Mouse (Mus musculus): Measurements from ENCODE around the gene Gm35549. TPM values are rescaled to one million over a fixed set of nuclear protein-coding genes. Genes with fewer than 3 reads are reported as not detected.
"Not testable (repeated sequence)": the region's sequence is repeated elsewhere in the genome, so short reads cannot be mapped to it uniquely, and the experiment has no call there.

Gm35549 gene
- total RNA-seq (2021), result not detected
- long read RNA-seq, experiment 1, result 0 reads
- long read RNA-seq, experiment 2, result 0 reads

GRCm38 (mm10) chr9:122843760-122844159, at the start of gene Gm35549:
TSS of gene Gm35549 (minus strand) at chr9:122844035.
- intact Hi-C loops (cut with DNase I), result no loop called here
- DNase-seq (ENCODE audit: low spot score in 2 of 2), result no peak

- intact Hi-C loops (cut with DNase I), result no loop called here
These were observed 42.7 kb upstream of the Gm35549 start for GRCm38 (mm10) chr9:122886372-122887179.

GRCm38 (mm10) chr9:122885385-122885784, 41.5 kb upstream of the Gm35549 start, which contains the start of gene Zkscan7:
TSS of gene Zkscan7 (plus strand) at chr9:122885685.
- intact Hi-C loops (cut with DNase I), result no loop called here

More at GRCm38 (mm10) chr9:122886372-122887179, 42.7 kb upstream of the Gm35549 start:
- DNase-seq (ENCODE audit: low spot score in 2 of 2), result peak; percentile 71 to 74

GRCm38 (mm10) chr9:122875145-122875544, 31.3 kb upstream of the Gm35549 start:
- no peak for DNase-seq (ENCODE audit: low spot score in 2 of 2)
- intact Hi-C loops (cut with DNase I), result no loop called here

More at GRCm38 (mm10) chr9:122885385-122885784, 41.5 kb upstream of the Gm35549 start, which contains the start of gene Zkscan7:
- DNase-seq (ENCODE audit: low spot score in 2 of 2), result no peak

- no peak for DNase-seq (ENCODE audit: low spot score in 2 of 2)
- intact Hi-C loops (cut with DNase I), result no loop called here
These were observed 30.8 kb upstream of the Gm35549 start for GRCm38 (mm10) chr9:122874653-122875052.

GRCm38 (mm10) chr9:122872595-122872994, 28.8 kb upstream of the Gm35549 start:
- intact Hi-C loops (cut with DNase I), result no loop called here
- no peak for DNase-seq (ENCODE audit: low spot score in 2 of 2)

- no peak for DNase-seq (ENCODE audit: low spot score in 2 of 2)
- intact Hi-C loops (cut with DNase I), result loop anchor here (5.0 kb wide), 1 partner anchor 56 kb away; the partner anchor contains the start of gene Zfp105
These were observed 22.4 kb upstream of the Gm35549 start for GRCm38 (mm10) chr9:122866192-122866591.

GRCm38 (mm10) chr9:122865697-122866166, 21.9 kb upstream of the Gm35549 start, which contains the start of gene Zfp445:
TSS of gene Zfp445 (minus strand) at chr9:122866006.
- intact Hi-C loops (cut with DNase I), result loop anchor here (5.0 kb wide), 1 partner anchor 57 kb away; the partner anchor contains the start of gene Zfp105

GRCm38 (mm10) chr9:122864848-122865247, 21.0 kb upstream of the Gm35549 start:
- DNase-seq (ENCODE audit: low spot score in 2 of 2), result no peak
- intact Hi-C loops (cut with DNase I), result loop anchor here (5.0 kb wide), 1 partner anchor 57 kb away; the partner anchor contains the start of gene Zfp105

More at GRCm38 (mm10) chr9:122865697-122866166, 21.9 kb upstream of the Gm35549 start, which contains the start of gene Zfp445:
- DNase-seq (ENCODE audit: low spot score in 2 of 2), result peak; percentile 78 to 81

GRCm38 (mm10) chr9:122863731-122864130, 19.9 kb upstream of the Gm35549 start:
- no peak for DNase-seq (ENCODE audit: low spot score in 2 of 2)
- intact Hi-C loops (cut with DNase I), result no loop called here

GRCm38 (mm10) chr9:122860752-122861151, 16.9 kb upstream of the Gm35549 start:
- intact Hi-C loops (cut with DNase I), result no loop called here
- DNase-seq (ENCODE audit: low spot score in 2 of 2), result no peak

GRCm38 (mm10) chr9:122856716-122857115, 12.9 kb upstream of the Gm35549 start:
- no peak for DNase-seq (ENCODE audit: low spot score in 2 of 2)
- intact Hi-C loops (cut with DNase I), result no loop called here

- no peak for DNase-seq (ENCODE audit: low spot score in 2 of 2)
- intact Hi-C loops (cut with DNase I), result no loop called here
These were observed 11.8 kb upstream of the Gm35549 start for GRCm38 (mm10) chr9:122855617-122856016.

- DNase-seq (ENCODE audit: low spot score in 2 of 2); intact Hi-C loops (cut with DNase I): not testable (repeated sequence)
These were observed 11.3 kb upstream of the Gm35549 start for GRCm38 (mm10) chr9:122855141-122855540.

- intact Hi-C loops (cut with DNase I), result loop anchor here (5.0 kb wide), 1 partner anchor 37 kb away; no protein-coding TSS in a partner anchor
- no peak for DNase-seq (ENCODE audit: low spot score in 2 of 2)
These were observed 10.7 kb upstream of the Gm35549 start for GRCm38 (mm10) chr9:122854526-122854925.

- intact Hi-C loops (cut with DNase I); DNase-seq (ENCODE audit: low spot score in 2 of 2): not testable (repeated sequence)
These were observed 4.0 kb upstream of the Gm35549 start for GRCm38 (mm10) chr9:122847811-122848311.

GRCm38 (mm10) chr9:122846156-122846555, 2.3 kb upstream of the Gm35549 start:
- intact Hi-C loops (cut with DNase I), result no loop called here
- peak; percentile 63 to 71 for DNase-seq (ENCODE audit: low spot score in 2 of 2)

GRCm38 (mm10) chr9:122845621-122846020, 1.8 kb upstream of the Gm35549 start:
- DNase-seq (ENCODE audit: low spot score in 2 of 2), result no peak
- intact Hi-C loops (cut with DNase I), result no loop called here

- intact Hi-C loops (cut with DNase I), result no loop called here
- peak in 1 of 2 experiments; percentile 17 for DNase-seq (ENCODE audit: low spot score in 2 of 2)
These were observed 6.2 kb downstream of the Gm35549 start for GRCm38 (mm10) chr9:122837680-122838079.

GRCm38 (mm10) chr9:122837216-122837615, 6.6 kb downstream of the Gm35549 start:
- intact Hi-C loops (cut with DNase I), result no loop called here
- no peak for DNase-seq (ENCODE audit: low spot score in 2 of 2)

All from left cerebral cortex, postnatal 14 days (tissue).